Mouse (Mus musculus) Patski (cell line): ENCODE data around the gene Cbx6. TPM values are rescaled to one million over a fixed set of nuclear protein-coding genes. Genes with fewer than 3 reads are reported as not detected.

Experiments
- ATAC-seq: fragments of 100-300 bp; one replicate; pipeline ENCODE4 v1.8.0; 2021
- CTCF ChIA-PET: fragments of 350-600 bp; sonication (Branson Sonifier 250); formaldehyde crosslinking; loops from one replicate; lab custom pipeline; 2022; ENCODE audit warnings: inconsistent platforms; lab: Charles Lee
- POLR2A ChIA-PET: fragments of 350-600 bp; sonication (Branson Sonifier 250); formaldehyde crosslinking; loops from one replicate; lab custom pipeline; 2022; ENCODE audit warnings: antibody characterized with exemption, inconsistent platforms; lab: Charles Lee
- DNase-seq: peaks from one replicate; pipeline ENCODE4 v3.0.0-alpha.2; 2011; ENCODE audit warnings: low read depth, low spot score
- H3K27me3 ChIP-seq: fragments of 371-371 bp; one replicate; pipeline ENCODE4 v1.5.1; 2021
- CTCF ChIP-seq: fragments of 100-300 bp; IDR thresholded peaks from one replicate; pipeline ENCODE4 v1.5.1; 2021
- in situ Hi-C: fragments of 300-500 bp; cut with MboI; formaldehyde crosslinking; loops from 3 replicates; pipeline ENCODE4 v1.11.1; 2018; ENCODE audit warnings: low pct_unique_long_range_greater_than_20kb, mixed read lengths
- polyA plus RNA-seq: library from polyadenylated mRNA; unstranded; gene quantifications from one replicate; pipeline ENCODE4 v1.2.3, GENCODE M21; 2021

The Cbx6 gene
- polyA plus RNA-seq: 75.9 TPM

DNA sequence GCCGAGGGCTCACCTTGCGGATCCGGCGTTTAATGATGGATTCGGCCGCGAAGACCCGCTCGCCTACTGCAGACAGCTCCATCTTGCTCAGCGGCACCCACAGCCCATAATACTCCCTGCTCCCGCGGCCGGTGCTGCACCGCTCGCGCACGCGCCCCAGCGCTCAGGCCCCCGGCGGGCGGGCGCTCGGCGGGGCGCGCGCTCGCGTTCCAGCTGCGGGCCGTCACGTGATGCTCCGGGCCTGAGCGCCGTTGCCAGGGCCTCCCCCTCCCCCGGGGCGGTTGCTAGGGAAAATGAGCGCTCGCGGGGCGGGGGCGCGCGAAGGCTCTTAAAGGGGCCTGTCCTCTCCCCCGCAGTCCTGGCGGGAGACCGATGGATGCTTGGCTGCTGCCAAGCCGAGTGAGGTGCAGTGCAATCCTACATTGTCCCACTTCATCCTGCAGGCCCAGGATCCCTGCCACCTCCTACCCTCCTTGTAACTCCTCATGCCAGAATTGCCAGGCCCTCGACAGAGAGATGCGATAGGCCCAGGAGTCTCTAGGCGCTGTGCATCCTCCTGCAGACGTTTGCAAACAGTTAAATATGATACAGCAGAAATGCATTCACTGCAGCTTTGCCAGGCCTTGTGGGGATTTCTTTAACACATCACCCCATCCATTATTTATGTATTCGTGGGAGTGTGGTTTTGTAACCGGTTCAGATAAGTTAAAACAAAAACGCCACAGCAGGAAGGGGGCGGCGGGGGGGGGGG lies at the start of gene Cbx6, which contains the start of gene Npcd:
TSS of gene Cbx6 (minus strand) at position 559 of the 751 bp plus-strand sequence.
TSS of gene Npcd (minus strand) at position 108 of the 751 bp plus-strand sequence.
- ATAC-seq: peak; percentile 27
- DNase-seq: peak; percentile 41
- no peak for TF ChIP-seq CTCF
- CTCF ChIA-PET: no interaction called here
- in situ Hi-C loops: loop anchor here (5.0 kb wide), 3 partner anchors 48 to 243 kb away; no protein-coding TSS in a partner anchor
- POLR2A ChIA-PET: interaction anchor here (0.6 to 2.6 kb wide), 3 partner anchors 28 to 282 kb away, joined by 3 to 9 read pairs (median 6); no protein-coding TSS in a partner anchor
- H3K27me3 ChIP-seq: peaks cover 2% of the 10 kb centered on the region

DNA sequence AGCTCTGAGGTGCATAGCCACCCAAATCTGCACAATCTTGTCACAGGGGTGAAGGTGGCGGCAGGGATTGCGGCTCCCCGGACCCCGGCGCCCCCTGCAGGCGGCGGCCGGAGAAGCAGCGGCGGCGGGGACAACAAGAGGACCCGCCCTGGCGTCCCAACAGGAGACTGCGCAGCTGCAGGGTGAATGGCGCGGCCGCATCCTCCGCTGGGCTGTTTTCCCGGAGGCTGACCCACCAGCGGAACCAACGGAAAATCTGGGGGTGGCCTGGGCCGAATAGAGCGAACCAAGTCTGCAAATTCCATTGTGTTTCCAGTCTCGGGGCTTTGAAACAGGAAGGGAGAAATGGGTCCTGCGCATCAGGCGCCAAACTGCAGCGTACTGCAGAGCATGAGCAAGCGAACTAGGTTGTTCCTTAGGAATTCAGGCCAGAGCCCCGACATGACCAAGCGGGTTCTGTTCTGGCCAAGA lies 48.9 kb upstream of the Cbx6 start:
- CTCF ChIA-PET: interaction anchor here (3.0 kb wide), 1 partner anchor 52 kb away, joined by 22 read pairs; no protein-coding TSS in a partner anchor
- ATAC-seq (peak; percentile 77), DNase-seq (peak; percentile 33)
- in situ Hi-C loops: loop anchor here (5.0 to 25.0 kb wide), 2 partner anchors 51 to 671 kb away; partner anchors contain the start of genes Cbx6 and Npcd
- TF ChIP-seq CTCF: peak; percentile 100
- POLR2A ChIA-PET: interaction anchor here (2.1 kb wide), 1 partner anchor 50 kb away, joined by 9 read pairs; the partner anchor contains the start of gene Npcd
- peaks cover 11% of the 10 kb centered on the region for H3K27me3 ChIP-seq

DNA sequence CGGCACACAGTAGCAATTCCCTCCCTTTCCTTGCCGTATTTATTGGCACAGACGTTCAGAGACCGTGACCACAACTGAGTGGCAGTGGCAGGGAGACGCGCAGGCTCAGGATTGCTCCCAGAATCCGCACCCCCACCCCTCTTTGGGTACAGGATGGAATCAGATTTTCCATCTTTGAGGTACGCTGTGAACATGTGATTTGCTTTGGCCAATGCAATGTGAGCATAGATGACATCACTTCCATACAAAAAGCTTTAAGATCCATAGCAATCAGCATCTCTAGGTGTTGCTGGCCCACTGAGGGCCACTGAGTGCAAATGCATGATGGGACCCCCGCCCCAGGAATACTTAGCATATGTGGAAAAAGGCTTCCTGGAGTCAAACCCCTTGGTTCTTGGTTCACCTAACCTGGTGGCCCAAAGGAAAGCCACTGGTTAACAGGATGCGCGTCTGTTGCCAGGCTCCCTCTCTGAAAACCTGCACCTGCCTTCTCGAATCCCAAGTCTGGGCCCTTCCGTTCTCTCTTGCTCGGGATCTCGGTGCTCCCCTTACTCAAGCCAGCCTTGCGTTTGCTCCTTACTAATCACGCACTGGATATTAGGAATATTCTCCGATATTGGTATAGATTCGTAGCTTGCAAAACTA lies 48.3 kb upstream of the Cbx6 start:
- in situ Hi-C loops: loop anchor here (5.0 to 25.0 kb wide), 2 partner anchors 50 to 670 kb away; partner anchors contain the start of genes Cbx6 and Npcd
- CTCF ChIA-PET: interaction anchor here (3.0 kb wide), 1 partner anchor 52 kb away, joined by 22 read pairs; no protein-coding TSS in a partner anchor
- DNase-seq (no peak), ATAC-seq (no peak)
- TF ChIP-seq CTCF: no peak
- POLR2A ChIA-PET: interaction anchor here (2.1 kb wide), 1 partner anchor 50 kb away, joined by 9 read pairs; the partner anchor contains the start of gene Npcd
- peaks cover 11% of the 10 kb centered on the region for H3K27me3 ChIP-seq

DNA sequence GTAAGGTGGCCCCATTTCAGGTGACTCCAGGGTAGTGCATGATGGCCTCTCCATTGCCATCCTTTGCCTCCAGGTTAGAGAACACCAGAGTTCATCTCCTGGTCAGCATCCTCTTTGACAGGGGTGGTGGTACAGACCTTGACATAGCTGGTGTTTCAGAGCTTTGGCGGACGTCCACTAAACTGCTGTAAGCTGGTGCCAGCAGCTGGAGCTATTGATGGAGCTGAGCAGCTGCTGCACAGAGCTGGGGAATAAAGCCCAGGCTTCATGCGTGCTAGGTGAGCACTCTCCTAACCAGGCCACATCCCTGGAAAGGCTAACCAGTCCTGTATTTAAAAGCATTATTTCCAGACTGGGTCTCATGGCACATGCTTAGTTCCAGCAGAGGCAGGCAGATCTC lies 46.0 kb upstream of the Cbx6 start:
- ChIA-PET POLR2A (no interaction called here), CTCF (no interaction called here)
- in situ Hi-C loops: loop anchor here (5.0 to 25.0 kb wide), 2 partner anchors 48 to 668 kb away; partner anchors contain the start of genes Cbx6 and Npcd
- ATAC-seq (no peak), DNase-seq (no peak)
- TF ChIP-seq CTCF: no peak
- peaks cover 11% of the 10 kb centered on the region for H3K27me3 ChIP-seq

DNA sequence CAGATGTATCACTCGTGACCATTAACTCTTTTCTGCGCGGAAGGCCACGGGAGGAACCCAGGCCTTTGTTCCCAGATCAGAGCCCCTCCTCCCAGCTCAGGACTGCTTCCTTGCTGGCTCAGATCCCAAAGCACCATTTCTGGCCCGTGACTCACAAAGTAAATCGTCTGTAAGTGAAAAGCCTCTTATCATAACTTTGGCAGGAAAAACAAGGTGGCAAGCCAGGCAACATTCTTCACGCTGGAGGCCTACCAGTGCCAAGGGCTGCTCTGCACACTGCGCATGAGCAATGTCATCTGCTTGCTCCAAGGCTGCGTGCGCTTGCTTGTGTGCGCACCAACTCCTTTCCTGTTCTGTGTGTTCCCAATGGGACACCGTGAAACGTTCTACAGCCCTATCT lies 44.8 kb upstream of the Cbx6 start:
- POLR2A ChIA-PET: no interaction called here
- peak; percentile 61 for ATAC-seq
- TF ChIP-seq CTCF: no peak
- CTCF ChIA-PET: interaction anchor here (2.1 kb wide), 1 partner anchor 49 kb away, joined by 7 read pairs; no protein-coding TSS in a partner anchor
- H3K27me3 ChIP-seq: peaks cover 11% of the 10 kb centered on the region
- in situ Hi-C loops: loop anchor here (5.0 to 25.0 kb wide), 2 partner anchors 107 to 667 kb away; no protein-coding TSS in a partner anchor
- DNase-seq: peak; percentile 79

DNA sequence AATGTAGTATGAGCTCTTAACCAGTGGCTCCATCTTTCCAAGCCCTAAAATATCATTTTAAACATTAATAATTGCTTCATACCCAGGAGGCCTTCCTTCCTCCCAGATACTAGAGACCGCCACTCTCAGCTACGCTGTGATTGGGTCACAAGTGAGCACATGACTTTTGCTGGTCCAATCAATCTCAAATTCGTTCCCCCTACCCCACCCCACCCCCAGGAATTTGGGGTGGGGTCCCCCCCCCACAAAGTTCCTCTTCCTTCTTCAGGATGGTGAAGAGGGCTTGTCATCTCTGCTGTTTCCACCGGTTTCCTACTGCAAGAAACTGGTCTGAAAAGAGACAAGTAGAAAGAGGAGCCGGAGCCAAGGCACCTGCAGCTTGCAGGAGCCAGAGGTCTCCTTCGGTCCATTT lies 44.2 kb upstream of the Cbx6 start:
- ChIA-PET POLR2A (interaction anchor here (1.5 to 2.0 kb wide), 2 partner anchors 46 to 47 kb away, joined by 5 to 6 read pairs; no protein-coding TSS in a partner anchor), CTCF (interaction anchor here (2.1 kb wide), 1 partner anchor 49 kb away, joined by 7 read pairs; no protein-coding TSS in a partner anchor)
- TF ChIP-seq CTCF: no peak
- ATAC-seq: no peak
- peaks cover 17% of the 10 kb centered on the region for H3K27me3 ChIP-seq
- DNase-seq: no peak
- in situ Hi-C loops: loop anchor here (5.0 to 25.0 kb wide), 2 partner anchors 106 to 666 kb away; no protein-coding TSS in a partner anchor

DNA sequence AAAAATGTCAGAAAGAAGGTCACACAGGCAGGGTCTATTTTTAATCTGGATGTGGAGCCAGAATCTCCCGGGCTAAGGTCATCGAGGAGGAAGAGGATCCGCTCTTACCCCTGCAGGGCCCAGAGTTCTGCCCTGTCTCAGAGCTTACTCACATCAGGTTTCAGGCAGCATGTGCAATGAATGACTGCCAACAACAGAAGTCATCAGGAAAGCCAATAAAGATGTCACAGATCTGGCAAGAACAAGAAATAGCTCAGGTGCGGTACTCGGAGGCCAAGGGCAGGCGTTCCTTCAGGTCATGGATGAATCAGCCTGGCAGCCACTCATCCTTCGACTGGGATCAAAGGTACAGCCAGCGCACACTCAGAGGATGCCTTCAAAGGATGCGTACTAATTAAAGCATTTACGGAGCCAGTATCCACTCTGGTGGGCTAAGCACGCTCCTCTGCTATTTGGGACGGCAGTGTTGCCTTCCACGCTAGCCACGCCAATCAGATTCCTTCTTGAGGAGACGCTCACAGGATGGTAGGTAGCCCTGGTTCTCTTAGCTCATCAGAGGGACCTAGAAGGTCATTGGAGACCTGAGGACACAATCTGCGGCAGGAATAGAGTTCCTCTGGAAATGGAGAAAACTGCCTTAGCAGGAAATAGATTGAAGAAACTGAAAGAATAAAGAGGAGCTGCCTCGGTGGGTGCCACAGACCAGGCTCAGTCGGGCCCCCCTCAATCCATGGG lies 40.9 kb upstream of the Cbx6 start:
- in situ Hi-C loops: loop anchor here (5.0 to 25.0 kb wide), 2 partner anchors 103 to 663 kb away; no protein-coding TSS in a partner anchor
- DNase-seq (no peak), ATAC-seq (no peak)
- CTCF ChIA-PET: no interaction called here
- H3K27me3 ChIP-seq: peaks cover 10% of the 10 kb centered on the region
- TF ChIP-seq CTCF: no peak
- POLR2A ChIA-PET: no interaction called here

DNA sequence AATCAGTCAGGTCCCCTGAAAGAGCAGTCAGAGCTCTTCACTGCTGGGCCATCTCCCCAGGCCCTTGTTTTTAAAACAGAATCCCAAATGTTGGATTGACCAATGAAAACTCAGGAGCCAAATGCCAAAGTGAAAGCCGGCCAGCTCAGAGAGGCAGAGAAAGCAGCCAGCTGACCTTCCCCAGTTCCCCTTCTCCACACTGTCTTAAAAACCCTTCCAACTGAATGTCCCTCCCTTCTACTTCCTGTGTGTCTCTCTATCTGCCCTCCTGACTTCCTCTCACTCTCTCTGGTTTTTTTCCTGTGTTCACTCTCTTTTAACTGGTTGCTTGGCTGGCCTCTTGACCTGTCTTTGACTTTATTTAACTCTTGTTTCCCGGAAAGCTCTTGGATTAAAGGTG lies 39.5 kb upstream of the Cbx6 start:
- ATAC-seq (no peak), DNase-seq (no peak)
- H3K27me3 ChIP-seq: peaks cover 10% of the 10 kb centered on the region
- POLR2A ChIA-PET: interaction anchor here (0.7 kb wide), 1 partner anchor 32 kb away, joined by 5 read pairs; no protein-coding TSS in a partner anchor
- CTCF ChIA-PET: no interaction called here
- in situ Hi-C loops: no loop called here
- no peak for TF ChIP-seq CTCF

DNA sequence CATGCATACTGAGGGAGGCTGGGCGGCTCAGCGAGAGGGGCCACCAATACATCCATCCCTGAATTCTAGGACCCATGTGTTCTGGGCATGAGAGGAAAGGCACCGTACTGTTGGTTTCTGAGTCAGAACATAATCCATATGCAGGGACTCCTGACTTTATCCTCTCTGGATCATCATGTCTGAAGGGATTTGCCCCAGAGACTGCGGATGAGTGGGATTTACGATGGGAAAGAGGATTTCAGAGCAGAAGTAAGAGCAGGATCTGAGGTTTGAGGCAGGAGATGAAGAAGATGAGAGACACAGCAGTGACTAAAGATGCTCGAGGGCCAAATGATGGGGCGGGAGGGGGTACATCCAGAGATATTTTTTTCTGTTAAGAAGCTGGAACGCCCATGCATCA lies 39.1 kb upstream of the Cbx6 start:
- POLR2A ChIA-PET: no interaction called here
- peaks cover 10% of the 10 kb centered on the region for H3K27me3 ChIP-seq
- in situ Hi-C loops: no loop called here
- no peak for TF ChIP-seq CTCF
- DNase-seq (no peak), ATAC-seq (no peak)
- CTCF ChIA-PET: no interaction called here
